Mouse (Mus musculus) Patski (cell line): ENCODE data around the gene Gm28434. TPM values are rescaled to one million over a fixed set of nuclear protein-coding genes. Genes with fewer than 3 reads are reported as not detected.

Experiments used
- ATAC-seq: fragments of 100-300 bp; one replicate; pipeline ENCODE4 v1.8.0; 2021
- CTCF ChIA-PET: fragments of 350-600 bp; sonication (Branson Sonifier 250); formaldehyde crosslinking; loops from one replicate; lab custom pipeline; 2022; ENCODE audit warnings: inconsistent platforms; lab: Charles Lee
- POLR2A ChIA-PET: fragments of 350-600 bp; sonication (Branson Sonifier 250); formaldehyde crosslinking; loops from one replicate; lab custom pipeline; 2022; ENCODE audit warnings: antibody characterized with exemption, inconsistent platforms; lab: Charles Lee
- DNase-seq: peaks from one replicate; pipeline ENCODE4 v3.0.0-alpha.2; 2011; ENCODE audit warnings: low read depth, low spot score
- H3K27me3 ChIP-seq: fragments of 371-371 bp; one replicate; pipeline ENCODE4 v1.5.1; 2021
- CTCF ChIP-seq: fragments of 100-300 bp; IDR thresholded peaks from one replicate; pipeline ENCODE4 v1.5.1; 2021
- in situ Hi-C: fragments of 300-500 bp; cut with MboI; formaldehyde crosslinking; loops from 3 replicates; pipeline ENCODE4 v1.11.1; 2018; ENCODE audit warnings: low pct_unique_long_range_greater_than_20kb, mixed read lengths
- polyA plus RNA-seq: library from polyadenylated mRNA; unstranded; gene quantifications from one replicate; pipeline ENCODE4 v1.2.3, GENCODE M21; 2021

Gm28434 gene
- not detected for polyA plus RNA-seq

- DNase-seq, result no peak
- TF ChIP-seq CTCF, result no peak
- ATAC-seq, result no peak
- H3K27me3 ChIP-seq, result peaks cover 5% of the 10 kb centered on the region
- CTCF ChIA-PET, result no interaction called here
- in situ Hi-C loops, result no loop called here
- POLR2A ChIA-PET, result no interaction called here
These were observed at the start of gene Gm28434, which contains the start of gene 2310003L06Rik for GRCm38 (mm10) chr5:87969201-87969600. TSS of gene Gm28434 (plus strand) at chr5:87969517. TSS of gene 2310003L06Rik (plus strand) at chr5:87969459.

GRCm38 (mm10) chr5:87925372-87925771, 43.9 kb upstream of the Gm28434 start, which contains the start of gene Csn3:
TSS of gene Csn3 (plus strand) at chr5:87925579.
- POLR2A ChIA-PET, result no interaction called here
- CTCF ChIA-PET, result no interaction called here
- ATAC-seq, result no peak
- no peak for DNase-seq
- in situ Hi-C loops, result no loop called here
- peaks cover 12% of the 10 kb centered on the region for H3K27me3 ChIP-seq
- TF ChIP-seq CTCF, result no peak

GRCm38 (mm10) chr5:87931603-87932002, 37.7 kb upstream of the Gm28434 start:
- CTCF ChIA-PET, result no interaction called here
- no peak for TF ChIP-seq CTCF
- in situ Hi-C loops, result no loop called here
- POLR2A ChIA-PET, result no interaction called here
- ATAC-seq, result no peak
- H3K27me3 ChIP-seq, result peaks cover 5% of the 10 kb centered on the region
- DNase-seq, result no peak

- DNase-seq (no peak), ATAC-seq (no peak)
- ChIA-PET CTCF (no interaction called here), POLR2A (no interaction called here)
- in situ Hi-C loops, result no loop called here
- no peaks in the 10 kb centered on the region for H3K27me3 ChIP-seq
- no peak for TF ChIP-seq CTCF
These were observed 28.6 kb upstream of the Gm28434 start for GRCm38 (mm10) chr5:87940752-87941151.

- no peak for ATAC-seq
- CTCF ChIA-PET, result no interaction called here
- POLR2A ChIA-PET, result no interaction called here
- DNase-seq, result no peak
- in situ Hi-C loops, result no loop called here
- H3K27me3 ChIP-seq, result no peaks in the 10 kb centered on the region
- no peak for TF ChIP-seq CTCF
These were observed 26.8 kb upstream of the Gm28434 start for GRCm38 (mm10) chr5:87942515-87942914.

- no peak for TF ChIP-seq CTCF
- ATAC-seq (no peak), DNase-seq (no peak)
- in situ Hi-C loops, result no loop called here
- ChIA-PET CTCF (no interaction called here), POLR2A (no interaction called here)
- H3K27me3 ChIP-seq, result no peaks in the 10 kb centered on the region
These were observed 17.5 kb upstream of the Gm28434 start for GRCm38 (mm10) chr5:87951836-87952235.

- TF ChIP-seq CTCF, result no peak
- POLR2A ChIA-PET, result no interaction called here
- in situ Hi-C loops, result no loop called here
- peaks cover 3% of the 10 kb centered on the region for H3K27me3 ChIP-seq
- DNase-seq (no peak), ATAC-seq (no peak)
- CTCF ChIA-PET, result no interaction called here
These were observed 9.8 kb downstream of the Gm28434 start, which contains the start of gene Cabs1 for GRCm38 (mm10) chr5:87979139-87979538. TSS of gene Cabs1 (plus strand) at chr5:87979439.

GRCm38 (mm10) chr5:87982468-87983214, 13.3 kb downstream of the Gm28434 start:
- no peak for ATAC-seq
- POLR2A ChIA-PET, result no interaction called here
- in situ Hi-C loops, result no loop called here
- CTCF ChIA-PET, result interaction anchor here (1.0 kb wide), 1 partner anchor 10 kb away, joined by 3 read pairs; no protein-coding TSS in a partner anchor
- H3K27me3 ChIP-seq, result no peaks in the 10 kb centered on the region
- DNase-seq, result no peak
- no peak for TF ChIP-seq CTCF

- ChIA-PET CTCF (no interaction called here), POLR2A (no interaction called here)
- in situ Hi-C loops, result no loop called here
- TF ChIP-seq CTCF, result no peak
- peaks cover 4% of the 10 kb centered on the region for H3K27me3 ChIP-seq
- no peak for DNase-seq
- ATAC-seq, result no peak
These were observed 32.9 kb downstream of the Gm28434 start, which contains the start of gene Smr3a for GRCm38 (mm10) chr5:88002249-88002648. TSS of gene Smr3a (plus strand) at chr5:88002549.

GRCm38 (mm10) chr5:88005241-88005640, 35.9 kb downstream of the Gm28434 start:
- DNase-seq, result no peak
- TF ChIP-seq CTCF, result no peak
- H3K27me3 ChIP-seq, result peaks cover 4% of the 10 kb centered on the region
- CTCF ChIA-PET, result no interaction called here
- in situ Hi-C loops, result no loop called here
- POLR2A ChIA-PET, result no interaction called here
- ATAC-seq, result no peak

Other genes with a start within 250 kb of the Gm28434 start
- gene Csn1s2a, start 194.9 kb upstream of the Gm28434 start, polyA plus RNA-seq, result not detected
- gene Csn1s2b, start 161.4 kb upstream of the Gm28434 start, polyA plus RNA-seq, result not detected
- not detected for gene Prr27, start 143.8 kb upstream of the Gm28434 start, polyA plus RNA-seq
- gene Odam, start 84.5 kb upstream of the Gm28434 start, polyA plus RNA-seq, result not detected
- gene Csn3, start 43.9 kb upstream of the Gm28434 start, polyA plus RNA-seq, result not detected
- not detected for gene 2310003L06Rik, start 58 bp upstream of the Gm28434 start, polyA plus RNA-seq
- not detected for gene Cabs1, start 9.9 kb downstream of the Gm28434 start, polyA plus RNA-seq
- gene Smr3a, start 33.0 kb downstream of the Gm28434 start, polyA plus RNA-seq, result not detected
- not detected for gene Smr2, start 117.0 kb downstream of the Gm28434 start, polyA plus RNA-seq
- gene Gm11116, start 142.0 kb downstream of the Gm28434 start, polyA plus RNA-seq, result not detected
- gene Gm11115, start 184.6 kb downstream of the Gm28434 start, polyA plus RNA-seq, result not detected